Mouse (Mus musculus): ENCODE measurements around the gene Arntl2.

DNA sequence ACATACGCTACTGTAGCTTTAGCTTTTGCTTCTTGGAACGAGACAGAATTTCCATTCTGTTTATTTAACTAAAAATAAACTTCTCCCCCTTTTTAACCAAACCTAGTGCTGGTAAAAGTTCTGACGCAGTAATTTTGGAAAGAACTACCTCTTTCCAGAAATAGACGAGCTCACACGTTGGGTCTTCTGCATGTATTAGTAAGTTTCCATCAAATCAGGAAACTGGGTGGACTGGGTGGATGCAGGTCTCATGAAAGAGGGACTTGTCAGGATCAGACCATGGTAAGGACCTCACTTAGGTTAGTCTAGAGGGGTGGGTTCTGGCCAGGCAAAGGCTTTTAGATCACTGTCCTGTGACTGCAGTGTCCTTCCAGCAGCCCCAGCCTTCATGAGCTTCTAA lies 49.3 kb upstream of the Arntl2 start:
- TF ChIP-seq CTCF (IDR thresholded peaks at IDR 0.05; ENCODE audit: low read depth, low read length) (no peak), POLR2A (IDR thresholded peaks at IDR 0.05; ENCODE audit: extremely low read depth, insufficient read depth, low read length) (no peak)

All from liver, adult 2 months (tissue).